29 mouse cellular contexts compared by ENCODE assay signal in genomic region chr4:65491541-65491940, GRCm38 (mm10).
DNase-seq lines count a peak whose midpoint lies in the region; ATAC-seq lines count a peak whose summit lies in the region.
"Had no signal": no experiment of that assay in that cellular context is flagged by ENCODE, and none has a peak within 500 bp of the region (broad histone marks: within the 10 kb centered on the region; RNA-seq: fewer than 3 reads in every experiment).

No protein-coding gene starts in this region.

- no peak overlapping the region for H3K27ac ChIP-seq in kidney, embryonic 14.5 days (ENCODE audit: low read depth, low read length)
- H3K27ac ChIP-seq: embryonic facial prominence, embryonic 15.5 days; forebrain, embryonic 13.5 days; hindbrain, embryonic 13.5 days; liver, embryonic 14.5 days; macrophage; midbrain, embryonic 13.5 days; neural tube, embryonic 13.5 days; stomach, postnatal 0 days had no signal

- no peaks in the 10 kb centered on the region for H3K36me3 ChIP-seq in kidney, embryonic 14.5 days (ENCODE audit: control insufficient read depth, insufficient read depth, low read length)
- H3K36me3 ChIP-seq: embryonic facial prominence, embryonic 15.5 days; hindbrain, embryonic 13.5 days; midbrain, embryonic 13.5 days; neural tube, embryonic 13.5 days had no signal

- 0 out of 2 replicates have a peak, but pooled peaks cover 5% of the 10 kb centered on the region for H3K4me1 ChIP-seq in kidney, embryonic 14.5 days (ENCODE audit: control insufficient read depth, insufficient read depth, low read length)
- H3K4me1 ChIP-seq: forebrain, embryonic 13.5 days had no signal

- no peak overlapping the region for H3K4me2 ChIP-seq in kidney, embryonic 14.5 days (replicated peaks; ENCODE audit: low read depth, low read length)
- H3K4me2 ChIP-seq: embryonic facial prominence, embryonic 15.5 days; forebrain, embryonic 13.5 days; heart, embryonic 11.5 days; hindbrain, embryonic 13.5 days; midbrain, embryonic 13.5 days; neural tube, embryonic 13.5 days had no signal

- ATAC-seq in kidney, embryonic 14.5 days (ENCODE audit: low FRiP score, low TSS enrichment) = no peak
- ATAC-seq: forebrain, embryonic 13.5 days; intestine, embryonic 16.5 days; midbrain, embryonic 13.5 days had no signal

- 41% methylated on average over 2 of the region's 2 CpGs for WGBS in kidney, embryonic 14.5 days

- H3K9ac ChIP-seq in kidney, embryonic 14.5 days (ENCODE audit: low read depth, low read length) = no peak overlapping the region
- H3K9ac ChIP-seq: embryonic facial prominence, embryonic 15.5 days; forebrain, embryonic 13.5 days; hindbrain, embryonic 13.5 days; liver, embryonic 14.5 days; midbrain, embryonic 13.5 days; neural tube, embryonic 13.5 days had no signal

- DNase-seq in kidney, adult 11 months = peak; percentile 77
- peak; percentile 93 for DNase-seq in kidney, adult 9 months
- DNase-seq in kidney, postnatal 10 days = peak; percentile 24
- no peak for DNase-seq in left cerebral cortex, adult 18-20 months (ENCODE audit: low spot score in 2 of 2)
- no peak for DNase-seq in urinary bladder, adult 2 months (ENCODE audit: low spot score)
- DNase-seq: adrenal gland, adult 8-10 months; B cell, adult 2 months; cerebellum, adult 9-11 months; gastrocnemius, postnatal 25 days; heart, adult 11 months; heart, postnatal 4 days; layer of hippocampus, postnatal 36 days; liver; lung, adult 2 months; lung, postnatal 10 days; right cerebral cortex, postnatal 4 days; thymus, adult 18-20 months; thymus, postnatal 4 days had no signal

- no peaks in the 10 kb centered on the region for H3K9me3 ChIP-seq in kidney, embryonic 14.5 days (ENCODE audit: control insufficient read depth, low read length)
- H3K9me3 ChIP-seq: embryonic facial prominence, embryonic 15.5 days; forebrain, embryonic 13.5 days; hindbrain, embryonic 13.5 days; midbrain, embryonic 13.5 days; neural tube, embryonic 13.5 days had no signal

- no peak overlapping the region for H3K4me3 ChIP-seq in kidney, embryonic 14.5 days (ENCODE audit: low read length)
- H3K4me3 ChIP-seq: embryonic facial prominence, embryonic 15.5 days; forebrain, embryonic 13.5 days; hindbrain, embryonic 13.5 days; midbrain, embryonic 13.5 days; neural tube, embryonic 13.5 days had no signal

- no peaks in the 10 kb centered on the region for H3K27me3 ChIP-seq in kidney, embryonic 14.5 days (ENCODE audit: control insufficient read depth, insufficient read depth, low read length)
- H3K27me3 ChIP-seq: embryonic facial prominence, embryonic 15.5 days; forebrain, embryonic 13.5 days; hindbrain, embryonic 13.5 days; midbrain, embryonic 13.5 days; neural tube, embryonic 13.5 days had no signal

Comparison
In these comparisons a context has a peak if more than half of its experiments do, and no peak if none do; other contexts are left out.
1. DNase-seq: peak in kidney, adult 11 months (single experiment), kidney, adult 9 months (single experiment) and kidney, postnatal 10 days (single experiment); none in left cerebral cortex, adult 18-20 months (0 of 2) and urinary bladder, adult 2 months (single experiment).